Mouse (Mus musculus) forebrain, embryonic 13.5 days (tissue): ENCODE data around the gene Pla2g6. TPM values are rescaled to one million over a fixed set of nuclear protein-coding genes. Genes with fewer than 3 reads are reported as not detected.
A peak's percentile ranks its signal among the peaks of the same experiment; 100 is the strongest.

Experiments
- ATAC-seq: fragments of 200-750 bp; cut with Nextera tagmentation; 2 replicates; pipeline ENCODE4 v1.8.0; 2017
- H3K27ac ChIP-seq: fragments of 300-500 bp; sonication (generic); 2 replicates; pipeline ENCODE4 v1.5.1; 2015; ENCODE audit warnings: inconsistent platforms, mild to moderate bottlenecking, moderate library complexity
- H3K27me3 ChIP-seq: fragments of 300-500 bp; sonication (generic); 2 replicates; pipeline ENCODE4 v1.6.1; 2015; ENCODE audit warnings: mild to moderate bottlenecking, inconsistent platforms
- H3K36me3 ChIP-seq: fragments of 300-500 bp; sonication (generic); 2 replicates; pipeline ENCODE4 v1.6.1; 2015; ENCODE audit warnings: mild to moderate bottlenecking, inconsistent platforms; ENCODE audit not compliant: poor library complexity, severe bottlenecking
- H3K4me1 ChIP-seq: fragments of 300-500 bp; sonication (generic); 2 replicates; pipeline ENCODE4 v1.6.1; 2015; ENCODE audit warnings: inconsistent platforms
- H3K4me2 ChIP-seq: fragments of 300-500 bp; sonication (generic); 2 replicates; pipeline ENCODE4 v1.6.1; 2015; ENCODE audit warnings: inconsistent platforms, mild to moderate bottlenecking, moderate library complexity
- H3K4me3 ChIP-seq: fragments of 300-500 bp; sonication (generic); 2 replicates; pipeline ENCODE4 v1.5.1; 2015; ENCODE audit warnings: mild to moderate bottlenecking, inconsistent platforms
- H3K9ac ChIP-seq: fragments of 300-500 bp; sonication (generic); 2 replicates; pipeline ENCODE4 v1.6.1; 2015; ENCODE audit warnings: mild to moderate bottlenecking, inconsistent platforms
- H3K9me3 ChIP-seq: fragments of 300-500 bp; sonication (generic); replicated peaks from 2 replicates; pipeline ENCODE4 v1.6.1; 2016; ENCODE audit warnings: inconsistent platforms
- WGBS: fragments of 180-500 bp; shearing (Covaris S2); methylation state at CpG from one replicate; pipeline ENCODE4 v1.1.7; 2015; 5-methylcytosine and 5-hydroxymethylcytosine counted together
- microRNA counts: library from miRNA; unstranded; fragments of <30 nt; microRNA quantifications from one replicate; lab custom pipeline; 2016
- microRNA-seq: library from miRNA; unstranded; fragments of <30 nt; microRNA quantifications from one replicate; pipeline ENCODE4, GENCODE M21; 2016
- polyA plus RNA-seq: library from polyadenylated mRNA; unstranded; fragments of >200 nt; fragmentation: Nextera tagmentation; extraction: Ambion mirVana; gene quantifications from 2 replicates; pipeline ENCODE4 v1.2.1, GENCODE M21; 2015

Gene Pla2g6
- polyA plus RNA-seq, 1 experiment from 2014 or later, result 24.9 TPM

- Histone ChIP-seq H3K4me3 (no peak overlapping the region), H3K9me3 (no peaks in the 10 kb centered on the region), H3K9ac (0 out of 2 replicates have a peak overlapping the region, but pooled peaks have one; percentile 45), H3K27me3 (no peaks in the 10 kb centered on the region), H3K27ac (no peak overlapping the region), H3K4me1 (peaks cover 13% of the 10 kb centered on the region), H3K4me2 (peak overlapping the region; percentile 20; the same call in 1 of the 2 replicates), H3K36me3 (peaks cover 89% of the 10 kb centered on the region)
- ATAC-seq, result peak; percentile 99
- 21% methylated on average over 10 of the region's 10 CpGs for WGBS
Observed at GRCm38 (mm10) chr15:79243234-79244042, 84.8 kb downstream of the Pla2g6 start.

GRCm38 (mm10) chr15:79242574-79243233, 85.5 kb downstream of the Pla2g6 start:
- H3K27ac ChIP-seq, result 0 out of 2 replicates have a peak overlapping the region, but pooled peaks have one; percentile 4
- H3K36me3 ChIP-seq, result peaks cover 89% of the 10 kb centered on the region
- 73% methylated on average over 13 of the region's 13 CpGs for WGBS
- no peak overlapping the region for H3K9ac ChIP-seq
- H3K4me2 ChIP-seq, result no peak overlapping the region
- no peaks in the 10 kb centered on the region for H3K9me3 ChIP-seq
- ATAC-seq, result no peak; the same call in 1 of the 2 replicates
- no peak overlapping the region for H3K4me3 ChIP-seq
- H3K27me3 ChIP-seq, result no peaks in the 10 kb centered on the region
- H3K4me1 ChIP-seq, result peaks cover 13% of the 10 kb centered on the region

- no peak overlapping the region for H3K9ac ChIP-seq
- no peaks in the 10 kb centered on the region for H3K4me1 ChIP-seq
- no peak overlapping the region for H3K27ac ChIP-seq
- H3K27me3 ChIP-seq, result no peaks in the 10 kb centered on the region
- H3K36me3 ChIP-seq, result peaks cover 88% of the 10 kb centered on the region
- no peak overlapping the region for H3K4me3 ChIP-seq
- no peaks in the 10 kb centered on the region for H3K9me3 ChIP-seq
- H3K4me2 ChIP-seq, result no peak overlapping the region
- WGBS, result 76% methylated on average over 6 of the region's 6 CpGs
- no peak for ATAC-seq
Observed at GRCm38 (mm10) chr15:79238036-79238435, 90.2 kb downstream of the Pla2g6 start.

MicroRNAs within 50 kb of the gene (microRNA counts, 519-probe panel; counts per million panel counts)
- microRNA mmu-miR-1943 (lab: Ali Mortazavi, UCI), result 177 counts per million, percentile 53 among the panel's probes with 10 or more counts

Small RNA genes within 50 kb of the gene (microRNA-seq; reads per million reads assigned to microRNA genes)
- gene Mir1943, result 1.3 reads per million

Other genes starting within 250 kb of the Pla2g6 start
- 5.4 and 6.5 TPM in 2 replicates for gene Micall1, start 219.5 kb downstream of the Pla2g6 start, polyA plus RNA-seq
- 300 and 353 TPM in 2 replicates for gene Polr2f, start 187.4 kb downstream of the Pla2g6 start, polyA plus RNA-seq
- 12.1 and 13.7 TPM in 2 replicates for gene 1700088E04Rik, start 187.1 kb downstream of the Pla2g6 start, polyA plus RNA-seq
- gene Sox10, start 163.2 kb downstream of the Pla2g6 start, polyA plus RNA-seq, result 0.45 and 0.49 TPM in 2 replicates
- gene Pick1, start 99.2 kb downstream of the Pla2g6 start, polyA plus RNA-seq, result 68.1 and 74.3 TPM in 2 replicates
- 0.96 and 1.3 TPM in 2 replicates for gene Gm49486, start 99.0 kb downstream of the Pla2g6 start, polyA plus RNA-seq
- 0.09 and 0.39 TPM in 2 replicates for gene Slc16a8, start 73.6 kb downstream of the Pla2g6 start, polyA plus RNA-seq
- 0.63 and 2.1 TPM in 2 replicates for gene Baiap2l2, start 42.9 kb downstream of the Pla2g6 start, polyA plus RNA-seq
- 1.2 and 1.3 TPM in 2 replicates for gene Maff, start 18.2 kb upstream of the Pla2g6 start, polyA plus RNA-seq
- gene Tmem184b, start 75.2 kb upstream of the Pla2g6 start, polyA plus RNA-seq, result 29.4 and 31.3 TPM in 2 replicates
- 200 and 208 TPM in 2 replicates for gene Csnk1e, start 127.2 kb upstream of the Pla2g6 start, polyA plus RNA-seq
- not detected in 2 replicates for gene Kcnj4, start 176.9 kb upstream of the Pla2g6 start, polyA plus RNA-seq
- gene Kdelr3, start 188.0 kb upstream of the Pla2g6 start, polyA plus RNA-seq, result 5.1 and 6.4 TPM in 2 replicates
- gene Ddx17, start 218.4 kb upstream of the Pla2g6 start, polyA plus RNA-seq, result 61.5 and 66.8 TPM in 2 replicates